Mouse (Mus musculus): ENCODE data around the gene Tspan3. TPM values are rescaled to one million over a fixed set of nuclear protein-coding genes. Genes with fewer than 3 reads are reported as not detected.

Gene Tspan3
- polyA plus RNA-seq, 1 experiment, result 146 TPM

DNA sequence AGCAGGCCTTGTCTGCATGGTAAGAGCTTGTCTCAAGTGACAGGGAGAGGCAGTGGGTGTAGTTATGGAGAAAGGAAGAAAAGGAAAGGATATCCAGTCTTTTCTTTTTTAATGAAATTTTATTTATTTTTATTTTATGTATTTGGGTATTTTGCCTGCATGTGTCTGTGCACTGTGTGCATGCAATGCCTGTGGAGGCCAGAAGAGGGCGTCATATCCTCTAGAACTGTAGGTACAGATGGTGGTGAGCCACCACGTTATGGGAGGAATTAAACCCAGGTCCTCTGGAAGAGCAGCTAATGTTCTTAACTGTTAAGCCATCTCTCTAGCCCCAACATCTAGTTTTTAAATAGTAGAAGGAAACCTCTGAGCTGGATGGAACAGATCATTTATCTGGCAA lies 73.2 kb downstream of the Tspan3 start:
- Histone ChIP-seq H3K27ac (ENCODE audit: control insufficient read depth, insufficient read depth, low read length) (peak overlapping the region; percentile 95; the same call in 1 of the 2 replicates), H3K4me3 (ENCODE audit: control insufficient read depth, insufficient read depth, low read length) (no peak overlapping the region), H3K27me3 (ENCODE audit: control insufficient read depth, insufficient read depth, low read length) (no peaks in the 10 kb centered on the region), H3K4me1 (replicated peaks; ENCODE audit: control insufficient read depth, insufficient read depth, low read length) (peaks cover 47% of the 10 kb centered on the region), H3K36me3 (ENCODE audit: control insufficient read depth, insufficient read depth, low read length) (peaks cover 11% of the 10 kb centered on the region; the same call in 1 of the 2 replicates)
- no peak for TF ChIP-seq CTCF (IDR thresholded peaks at IDR 0.05; ENCODE audit: borderline replicate concordance, control insufficient read depth, extremely low read depth, insufficient read depth, low read length, poor library complexity)
- no peak for TF ChIP-seq POLR2A (IDR thresholded peaks at IDR 0.05; ENCODE audit: control insufficient read depth, extremely low read depth, insufficient read depth, low read length, poor library complexity)
- DNase-seq, result peak; percentile 50
- WGBS, result 49% methylated on average over 2 of the region's 2 CpGs

- no peaks in the 10 kb centered on the region for H3K27me3 ChIP-seq (ENCODE audit: control insufficient read depth, insufficient read depth, low read length)
- 4% methylated on average over 5 of the region's 5 CpGs for WGBS
- peak overlapping the region; percentile 95 for H3K27ac ChIP-seq (ENCODE audit: control insufficient read depth, insufficient read depth, low read length)
- TF ChIP-seq POLR2A (IDR thresholded peaks at IDR 0.05; ENCODE audit: control insufficient read depth, extremely low read depth, insufficient read depth, low read length, poor library complexity) (no peak), CTCF (IDR thresholded peaks at IDR 0.05; ENCODE audit: borderline replicate concordance, control insufficient read depth, extremely low read depth, insufficient read depth, low read length, poor library complexity) (no peak)
- peaks cover 44% of the 10 kb centered on the region for H3K4me1 ChIP-seq (replicated peaks; ENCODE audit: control insufficient read depth, insufficient read depth, low read length)
- peak overlapping the region; percentile 93 for H3K4me3 ChIP-seq (ENCODE audit: control insufficient read depth, insufficient read depth, low read length)
- peak; percentile 55 for DNase-seq
- peaks cover 3% of the 10 kb centered on the region; the same call in 1 of the 2 replicates for H3K36me3 ChIP-seq (ENCODE audit: control insufficient read depth, insufficient read depth, low read length)
Observed at GRCm38 (mm10) chr9:56090546-56091225, 74.6 kb downstream of the Tspan3 start.

DNA sequence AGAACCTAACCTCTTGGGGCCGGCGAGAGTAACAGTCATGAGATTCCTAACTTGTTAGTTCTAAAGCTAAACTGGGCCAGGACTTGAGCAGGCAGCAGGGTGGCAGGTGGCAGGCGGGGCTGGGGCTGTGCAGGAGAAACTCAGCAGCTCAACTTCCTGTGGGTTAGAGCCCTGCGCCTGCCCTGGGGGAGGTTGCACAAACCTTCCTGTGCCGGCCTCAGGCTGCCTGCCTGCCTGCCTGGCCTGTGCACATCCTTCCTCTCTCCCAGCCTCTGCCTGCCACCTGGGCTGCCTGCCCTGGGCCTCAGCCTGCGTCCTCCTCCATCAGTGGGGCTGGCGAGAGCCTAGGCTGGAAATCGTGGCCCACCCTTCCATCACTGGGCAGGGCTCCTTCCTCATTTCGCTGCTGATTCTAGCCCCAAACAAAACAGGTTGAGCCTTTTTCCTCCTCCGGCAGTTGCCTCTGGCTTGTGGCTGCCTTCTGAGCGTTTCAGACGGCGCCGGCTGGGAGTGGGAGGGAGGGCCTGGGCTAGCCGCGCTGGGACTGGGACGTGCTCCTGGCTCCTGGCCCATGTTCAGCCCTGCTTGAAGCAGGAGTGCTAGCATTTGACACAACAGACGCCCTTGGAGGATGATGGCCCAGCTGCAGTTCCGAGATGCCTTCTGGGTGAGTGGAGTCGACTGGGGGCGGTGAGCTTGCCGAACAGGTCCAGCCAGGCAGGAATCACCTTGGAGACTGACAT lies 75.3 kb downstream of the Tspan3 start, which contains the start of gene Pstpip1:
Gene Pstpip1, plus strand, starts transcription at position 185 of the 743 bp plus-strand sequence.
- H3K4me3 ChIP-seq (ENCODE audit: control insufficient read depth, insufficient read depth, low read length), result peak within 1 kb of the TSS; percentile 93
- TF ChIP-seq POLR2A (IDR thresholded peaks at IDR 0.05; ENCODE audit: control insufficient read depth, extremely low read depth, insufficient read depth, low read length, poor library complexity), result peak; percentile 89; the same call in 1 of the 2 replicates
- TF ChIP-seq CTCF (IDR thresholded peaks at IDR 0.05; ENCODE audit: borderline replicate concordance, control insufficient read depth, extremely low read depth, insufficient read depth, low read length, poor library complexity), result 0 out of 2 replicates have a peak, but pooled peaks have one; percentile 25
- no peaks in the 10 kb centered on the region for H3K36me3 ChIP-seq (ENCODE audit: control insufficient read depth, insufficient read depth, low read length)
- H3K4me1 ChIP-seq (replicated peaks; ENCODE audit: control insufficient read depth, insufficient read depth, low read length), result peaks cover 42% of the 10 kb centered on the region
- 1% methylated on average over 22 of the region's 22 CpGs for WGBS
- H3K27ac ChIP-seq (ENCODE audit: control insufficient read depth, insufficient read depth, low read length), result peak within 1 kb of the TSS; percentile 96
- H3K27me3 ChIP-seq (ENCODE audit: control insufficient read depth, insufficient read depth, low read length), result no peaks in the 10 kb centered on the region
- peak; percentile 93 for DNase-seq

GRCm38 (mm10) chr9:56086524-56086923 lies 78.8 kb downstream of the Tspan3 start:
- Histone ChIP-seq H3K4me3 (ENCODE audit: control insufficient read depth, insufficient read depth, low read length) (no peak overlapping the region), H3K36me3 (ENCODE audit: control insufficient read depth, insufficient read depth, low read length) (no peaks in the 10 kb centered on the region), H3K4me1 (replicated peaks; ENCODE audit: control insufficient read depth, insufficient read depth, low read length) (peaks cover 18% of the 10 kb centered on the region), H3K27ac (ENCODE audit: control insufficient read depth, insufficient read depth, low read length) (no peak overlapping the region), H3K27me3 (ENCODE audit: control insufficient read depth, insufficient read depth, low read length) (no peaks in the 10 kb centered on the region)
- 98% methylated on average over 5 of the region's 5 CpGs for WGBS
- DNase-seq, result no peak
- TF ChIP-seq POLR2A (IDR thresholded peaks at IDR 0.05; ENCODE audit: control insufficient read depth, extremely low read depth, insufficient read depth, low read length, poor library complexity), result no peak
- no peak for TF ChIP-seq CTCF (IDR thresholded peaks at IDR 0.05; ENCODE audit: borderline replicate concordance, control insufficient read depth, extremely low read depth, insufficient read depth, low read length, poor library complexity)

Other genes with a start within 250 kb of the Tspan3 start
- gene Scaper, start 227.4 kb downstream of the Tspan3 start, polyA plus RNA-seq (2012; rRNA removed), result 5.9 and 6.5 TPM in 2 replicates
- gene 4930563M21Rik, start 154.9 kb downstream of the Tspan3 start, polyA plus RNA-seq (2012; rRNA removed), result not detected in 2 replicates
- 47.3 and 53.5 TPM in 2 replicates for gene Rcn2, start 123.6 kb downstream of the Tspan3 start, polyA plus RNA-seq (2012; rRNA removed)
- 184 and 196 TPM in 2 replicates for gene Pstpip1, start 75.5 kb downstream of the Tspan3 start, polyA plus RNA-seq (2012; rRNA removed)

Measured in thymus, adult 2 months (tissue).